Mouse (Mus musculus) spleen, postnatal 0 days (tissue): ENCODE data around the gene Stx1a. TPM values are rescaled to one million over a fixed set of nuclear protein-coding genes. Genes with fewer than 3 reads are reported as not detected.

ENCODE experiments used
- polyA plus RNA-seq: library from polyadenylated mRNA; unstranded; fragments of >200 nt; fragmentation: Nextera tagmentation; extraction: Ambion mirVana; gene quantifications from 2 replicates; pipeline ENCODE4 v1.2.1, GENCODE M21; 2015

Gene Stx1a
- 2.1 TPM in 2 replicates for polyA plus RNA-seq

DNA sequence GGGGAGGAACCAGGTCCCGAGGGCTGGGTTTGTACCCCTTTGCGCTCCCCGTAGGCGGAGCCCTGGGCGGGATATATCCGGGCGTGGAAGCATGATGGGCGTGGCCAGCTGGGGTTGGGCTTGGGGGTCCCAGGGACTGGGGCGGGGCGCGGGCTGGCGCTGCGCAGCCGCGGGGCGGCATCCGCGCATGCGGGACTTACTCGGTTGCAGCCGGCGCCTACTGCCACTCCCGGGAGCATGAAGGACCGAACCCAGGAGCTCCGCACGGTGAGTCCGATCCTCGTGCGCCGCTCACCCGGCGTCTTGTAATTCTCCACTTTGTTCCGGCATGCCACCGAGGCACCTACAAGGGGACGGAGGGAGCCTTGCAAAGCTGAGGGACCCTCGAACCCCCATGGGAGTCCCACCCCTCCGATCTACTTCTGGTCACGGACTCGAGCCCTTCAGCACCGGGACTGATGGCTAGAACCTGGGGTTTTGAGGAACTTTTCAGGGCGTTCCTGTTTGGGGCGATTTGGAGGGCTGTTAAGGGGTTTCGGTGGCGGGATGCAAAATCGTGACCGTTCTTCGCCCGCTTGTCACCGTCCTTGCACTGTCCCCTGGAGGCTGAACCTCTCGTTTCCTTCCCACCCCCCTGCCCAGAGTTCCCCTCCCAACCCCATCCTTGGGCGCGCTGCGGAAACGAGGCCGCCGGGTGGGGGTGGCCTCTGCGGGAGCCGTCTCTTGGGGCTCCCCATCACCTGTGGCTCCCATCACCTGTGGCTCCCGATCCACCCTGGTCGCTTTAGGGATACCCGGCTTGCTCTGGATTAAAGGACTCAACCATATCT, at the start of gene Stx1a:
Gene Stx1a (plus strand): TSS at position 139 of the 830 bp plus-strand sequence.

DNA sequence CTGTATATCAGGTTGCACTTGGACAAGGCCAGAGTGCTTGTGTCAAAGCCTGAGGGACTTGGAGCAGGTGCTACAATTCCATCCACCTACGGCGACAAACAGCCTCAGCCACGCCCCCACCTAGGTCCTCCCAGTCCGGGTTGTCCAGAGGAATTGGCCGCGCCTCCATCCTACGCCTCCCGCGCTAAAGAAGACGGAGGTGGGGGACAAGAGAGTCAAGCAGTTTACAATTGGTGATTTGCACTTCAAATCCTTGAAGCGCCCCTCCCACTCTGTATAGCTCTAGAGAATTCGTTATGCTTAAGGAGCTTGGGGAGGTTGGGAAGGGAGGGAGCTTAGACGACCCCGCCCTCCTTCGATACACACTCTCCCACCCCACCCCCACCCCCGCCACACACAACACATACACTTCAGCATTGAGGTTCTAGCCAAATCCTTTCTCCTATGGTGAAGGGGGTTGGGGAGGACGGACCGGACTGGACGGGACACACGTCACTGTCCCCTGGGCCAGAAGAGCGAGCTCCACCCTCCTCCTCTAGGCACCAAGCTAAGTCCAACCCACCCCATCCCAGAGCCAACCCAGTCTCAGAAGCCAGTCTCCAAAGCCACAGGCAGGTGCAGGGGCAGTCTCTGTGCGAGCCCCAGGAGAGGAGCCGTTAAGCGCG, 37.5 kb upstream of the Stx1a start, which contains the start of gene Cldn3:
Gene Cldn3 (plus strand): TSS at position 582 of the 665 bp plus-strand sequence.

DNA sequence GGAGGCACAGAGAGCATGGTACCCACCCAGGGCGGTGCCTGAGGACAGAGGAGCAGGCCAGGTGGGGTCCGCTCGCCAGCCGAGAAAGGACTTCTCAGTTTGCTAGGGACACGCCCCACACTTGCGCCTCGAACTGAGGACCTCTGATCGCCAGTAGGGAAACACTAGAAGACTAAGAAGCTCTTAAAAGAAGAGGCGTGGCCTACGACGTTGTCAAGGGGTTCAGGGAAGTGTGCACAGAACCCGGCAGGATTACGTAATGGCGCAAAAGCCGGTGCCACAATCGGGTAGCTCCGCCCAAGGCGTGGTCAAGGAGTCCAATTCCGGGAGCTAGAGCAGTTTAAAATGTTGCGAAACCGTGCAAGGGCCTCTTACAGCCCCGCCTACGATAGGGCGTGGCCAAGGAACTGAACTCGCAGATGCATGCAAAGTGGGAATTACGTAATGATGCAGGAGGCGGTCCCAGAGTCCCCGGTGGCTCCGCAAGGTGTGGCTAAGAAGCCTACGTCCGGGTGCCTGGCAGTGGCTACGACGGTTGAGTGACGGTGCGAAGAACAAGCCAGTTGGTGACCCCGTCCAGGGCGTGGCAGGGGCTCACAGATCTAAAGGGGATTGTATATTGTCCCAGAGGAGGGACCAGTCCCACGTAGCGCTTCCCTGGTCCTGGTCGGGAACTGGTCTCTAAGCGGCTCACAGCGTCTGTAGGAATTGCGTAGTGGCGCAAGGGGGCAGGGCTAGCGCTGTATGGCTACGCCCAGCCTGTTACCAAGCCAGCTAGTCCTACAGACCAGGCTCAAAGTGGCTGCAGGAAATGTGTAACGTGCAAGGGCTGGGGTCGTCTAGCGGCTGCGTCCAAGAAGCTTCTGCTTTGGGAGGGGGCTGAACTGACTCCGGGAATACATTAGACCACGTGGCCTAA, 14.4 kb upstream of the Stx1a start, which contains the start of gene Abhd11:
Gene Abhd11 (plus strand): TSS at position 482 of the 919 bp plus-strand sequence.

DNA sequence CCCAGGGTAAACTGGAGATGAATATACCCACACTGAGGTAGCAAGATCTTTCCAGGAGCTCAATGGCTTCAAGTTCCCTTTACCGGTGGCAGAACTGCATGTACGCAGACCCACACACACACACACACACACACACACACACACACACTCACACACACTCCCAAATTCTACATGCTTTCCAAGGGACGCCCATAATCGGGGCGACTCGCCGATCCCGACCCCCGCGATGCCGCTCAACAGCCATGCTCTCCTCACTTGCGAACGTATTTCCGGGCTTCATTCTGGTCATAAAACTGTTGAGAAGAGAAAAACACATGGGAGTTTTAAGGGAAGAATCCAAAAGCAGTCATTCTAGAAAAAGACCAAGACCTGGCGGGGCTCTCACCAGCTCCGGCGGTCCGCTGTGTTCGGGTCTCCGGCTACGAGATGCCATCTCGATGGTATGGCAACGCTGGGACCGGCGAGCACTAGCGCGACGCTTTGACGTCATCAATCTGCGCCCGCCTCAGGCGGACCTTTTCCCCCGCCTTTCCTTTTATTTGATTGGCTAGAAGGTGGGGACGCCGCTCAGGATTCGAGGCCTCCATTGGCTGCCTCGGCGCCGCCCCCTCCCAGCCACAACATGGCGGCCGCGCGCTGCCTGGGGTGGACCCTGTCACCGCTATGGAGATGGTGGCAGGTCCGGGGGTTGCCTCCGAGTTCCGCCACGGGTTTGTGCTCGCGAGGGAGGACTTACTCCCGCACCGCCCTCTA, 40.5 kb downstream of the Stx1a start, which contains the start of gene Dnajc30:
Gene Dnajc30 (plus strand): TSS at position 574 of the 753 bp plus-strand sequence.

GRCm38 (mm10) chr5:135064909-135065446, 41.7 kb downstream of the Stx1a start, which contains the start of gene Bud23:
Bud23 (minus strand) TSS chr5:135064959.

GRCm38 (mm10) chr5:135077564-135078481, 54.5 kb downstream of the Stx1a start, which contains the start of gene Vps37d:
Vps37d (minus strand) TSS chr5:135078266.

GRCm38 (mm10) chr5:135089653-135090052, 66.4 kb downstream of the Stx1a start, which contains the start of gene Mlxipl:
Mlxipl (plus strand) TSS chr5:135089890.

Other genes starting within 250 kb of the Stx1a start
- gene Tmem270, start 116.7 kb upstream of the Stx1a start, polyA plus RNA-seq, result not detected in 2 replicates
- 337 and 413 TPM in 2 replicates for gene Cldn13, start 108.0 kb upstream of the Stx1a start, polyA plus RNA-seq
- 44.5 and 52.7 TPM in 2 replicates for gene Mettl27, start 91.1 kb upstream of the Stx1a start, polyA plus RNA-seq
- gene Cldn4, start 76.5 kb upstream of the Stx1a start, polyA plus RNA-seq, result 0.08 and 0.11 TPM in 2 replicates
- 0.78 and 0.80 TPM in 2 replicates for gene Cldn3, start 37.3 kb upstream of the Stx1a start, polyA plus RNA-seq
- 49.5 and 52.6 TPM in 2 replicates for gene Abhd11, start 14.3 kb upstream of the Stx1a start, polyA plus RNA-seq
- gene Dnajc30, start 40.7 kb downstream of the Stx1a start, polyA plus RNA-seq, result 16.0 and 16.8 TPM in 2 replicates
- 51.1 and 55.2 TPM in 2 replicates for gene Bud23, start 41.5 kb downstream of the Stx1a start, polyA plus RNA-seq
- gene Vps37d, start 54.8 kb downstream of the Stx1a start, polyA plus RNA-seq, result 1.2 and 1.4 TPM in 2 replicates
- gene Mlxipl, start 66.4 kb downstream of the Stx1a start, polyA plus RNA-seq, result 0.08 TPM in 1 of 2 replicates, not detected in the other
- gene Tbl2, start 126.2 kb downstream of the Stx1a start, polyA plus RNA-seq, result 8.0 and 8.3 TPM in 2 replicates
- 47.2 and 49.6 TPM in 2 replicates for gene Bcl7b, start 144.8 kb downstream of the Stx1a start, polyA plus RNA-seq
- gene Baz1b, start 163.8 kb downstream of the Stx1a start, polyA plus RNA-seq, result 26.1 and 26.8 TPM in 2 replicates
- gene Fzd9, start 227.7 kb downstream of the Stx1a start, polyA plus RNA-seq, result 0.38 and 0.53 TPM in 2 replicates